Mouse (Mus musculus): ENCODE data around the gene Nars2. TPM values are rescaled to one million over a fixed set of nuclear protein-coding genes. Genes with fewer than 3 reads are reported as not detected.
"Not testable (repeated sequence)": the region's sequence is repeated elsewhere in the genome, so short reads cannot be mapped to it uniquely, and the experiment has no call there.

The Nars2 gene
- polyA plus RNA-seq, 1 experiment from 2014 or later, result 28.2 TPM

DNA sequence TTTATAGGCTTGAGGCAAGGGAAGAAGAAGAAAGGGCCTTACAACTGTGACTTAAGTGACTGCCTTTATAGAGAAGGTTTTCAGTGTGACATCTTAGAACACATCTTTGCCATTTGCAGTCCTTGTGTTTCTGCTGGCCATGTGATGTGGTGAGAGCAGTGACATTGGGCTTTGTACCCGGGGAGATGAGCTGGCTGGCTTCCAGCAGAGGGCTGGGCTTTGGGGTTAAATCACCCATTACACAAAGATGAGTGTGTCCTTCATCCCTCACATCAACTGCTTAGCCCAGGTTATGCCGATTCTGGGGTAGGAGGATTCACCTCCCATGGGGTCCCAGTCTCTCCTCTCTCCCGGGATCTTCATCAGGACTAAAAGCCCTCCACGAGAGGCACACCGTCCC lies 41.4 kb upstream of the Nars2 start:
- Histone ChIP-seq H3K4me3 (ENCODE audit: low read depth, low read length) (no peak overlapping the region), H3K4me1 (replicated peaks; ENCODE audit: control insufficient read depth, insufficient read depth, low read length) (no peaks in the 10 kb centered on the region; the same call in none of the 2 replicates), H3K9ac (ENCODE audit: low read length) (no peak overlapping the region), H3K36me3 (ENCODE audit: control insufficient read depth, insufficient read depth, low read length) (no peaks in the 10 kb centered on the region), H3K4me2 (ENCODE audit: low read depth, low read length, severe bottlenecking) (no peak overlapping the region), H3K27ac (ENCODE audit: low read depth, low read length) (no peak overlapping the region), H3K9me3 (ENCODE audit: control insufficient read depth, low read length) (no peaks in the 10 kb centered on the region), H3K27me3 (ENCODE audit: control insufficient read depth, insufficient read depth, low read length) (no peaks in the 10 kb centered on the region; the same call in 1 of the 2 replicates)
- ATAC-seq (replicated peaks; ENCODE audit: low FRiP score) (no peak), DNase-seq (ENCODE audit: low spot score) (peak; percentile 48)
- 79% methylated on average over 5 of the region's 5 CpGs for WGBS

- no peak overlapping the region for H3K4me2 ChIP-seq (ENCODE audit: low read depth, low read length, severe bottlenecking)
- ATAC-seq (replicated peaks; ENCODE audit: low FRiP score) (no peak), DNase-seq (ENCODE audit: low spot score) (peak; percentile 33)
- no peaks in the 10 kb centered on the region for H3K9me3 ChIP-seq (ENCODE audit: control insufficient read depth, low read length)
- no peak overlapping the region for H3K27ac ChIP-seq (ENCODE audit: low read depth, low read length)
- H3K27me3 ChIP-seq (ENCODE audit: control insufficient read depth, insufficient read depth, low read length), result no peaks in the 10 kb centered on the region; the same call in 1 of the 2 replicates
- H3K9ac ChIP-seq (ENCODE audit: low read length), result no peak overlapping the region
- no peaks in the 10 kb centered on the region; the same call in 1 of the 2 replicates for H3K4me1 ChIP-seq (replicated peaks; ENCODE audit: control insufficient read depth, insufficient read depth, low read length)
- 74% methylated on average over 12 of the region's 12 CpGs for WGBS
- no peak overlapping the region for H3K4me3 ChIP-seq (ENCODE audit: low read depth, low read length)
- no peaks in the 10 kb centered on the region for H3K36me3 ChIP-seq (ENCODE audit: control insufficient read depth, insufficient read depth, low read length)
Measured at GRCm38 (mm10) chr7:96910310-96910960, 40.9 kb upstream of the Nars2 start.

DNA sequence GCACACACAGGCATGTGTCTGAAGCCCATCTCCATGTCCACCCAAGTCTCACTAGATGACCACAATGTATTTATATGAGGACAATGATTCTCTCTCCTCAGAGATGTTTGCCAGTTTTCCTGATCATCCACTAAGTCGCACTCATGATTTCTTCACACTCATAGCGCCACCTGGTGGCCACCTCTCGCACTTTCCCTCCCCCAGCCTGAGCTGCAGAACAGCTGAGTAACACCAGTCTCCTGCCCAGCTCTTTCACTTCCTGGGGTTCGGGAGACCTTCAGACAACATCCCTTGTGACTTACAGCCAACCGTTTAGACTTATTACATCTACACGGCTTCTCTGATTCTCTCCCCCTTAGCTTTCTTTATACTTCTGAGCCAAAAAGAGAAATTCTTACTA lies 37.3 kb upstream of the Nars2 start:
- H3K4me1 ChIP-seq (replicated peaks; ENCODE audit: control insufficient read depth, insufficient read depth, low read length), result no peaks in the 10 kb centered on the region
- no peaks in the 10 kb centered on the region for H3K9me3 ChIP-seq (ENCODE audit: control insufficient read depth, low read length)

GRCm38 (mm10) chr7:96915452-96916105 lies 35.7 kb upstream of the Nars2 start:
- Histone ChIP-seq H3K4me1 (replicated peaks; ENCODE audit: control insufficient read depth, insufficient read depth, low read length) (peaks cover 2% of the 10 kb centered on the region; the same call in 1 of the 2 replicates), H3K36me3 (ENCODE audit: control insufficient read depth, insufficient read depth, low read length) (no peaks in the 10 kb centered on the region), H3K4me3 (ENCODE audit: low read depth, low read length) (no peak overlapping the region), H3K27ac (ENCODE audit: low read depth, low read length) (no peak overlapping the region), H3K27me3 (ENCODE audit: control insufficient read depth, insufficient read depth, low read length) (no peaks in the 10 kb centered on the region; the same call in 1 of the 2 replicates), H3K9me3 (ENCODE audit: control insufficient read depth, low read length) (no peaks in the 10 kb centered on the region), H3K4me2 (ENCODE audit: low read depth, low read length, severe bottlenecking) (no peak overlapping the region), H3K9ac (ENCODE audit: low read length) (no peak overlapping the region)
- DNase-seq (ENCODE audit: low spot score) (peak; percentile 68), ATAC-seq (replicated peaks; ENCODE audit: low FRiP score) (peak; percentile 49)
- WGBS, result 0% methylated on average over 2 of the region's 2 CpGs

More for the DNA sequence above, 37.3 kb upstream of the Nars2 start:
- no peak overlapping the region for H3K27ac ChIP-seq (ENCODE audit: low read depth, low read length)
- no peak overlapping the region for H3K9ac ChIP-seq (ENCODE audit: low read length)
- H3K36me3 ChIP-seq (ENCODE audit: control insufficient read depth, insufficient read depth, low read length), result no peaks in the 10 kb centered on the region
- ATAC-seq (replicated peaks; ENCODE audit: low FRiP score), result peak; percentile 44
- H3K4me3 ChIP-seq (ENCODE audit: low read depth, low read length), result no peak overlapping the region
- WGBS, result 16% methylated on average over 6 of the region's 6 CpGs
- peak; percentile 92 for DNase-seq (ENCODE audit: low spot score)
- no peaks in the 10 kb centered on the region; the same call in 1 of the 2 replicates for H3K27me3 ChIP-seq (ENCODE audit: control insufficient read depth, insufficient read depth, low read length)
- no peak overlapping the region for H3K4me2 ChIP-seq (ENCODE audit: low read depth, low read length, severe bottlenecking)

- no peak overlapping the region for H3K27ac ChIP-seq (ENCODE audit: low read depth, low read length)
- peaks cover 2% of the 10 kb centered on the region; the same call in 1 of the 2 replicates for H3K4me1 ChIP-seq (replicated peaks; ENCODE audit: control insufficient read depth, insufficient read depth, low read length)
- H3K27me3 ChIP-seq (ENCODE audit: control insufficient read depth, insufficient read depth, low read length), result no peaks in the 10 kb centered on the region
- DNase-seq (ENCODE audit: low spot score), result no peak
- no peak overlapping the region for H3K4me2 ChIP-seq (ENCODE audit: low read depth, low read length, severe bottlenecking)
- peak; percentile 75 for ATAC-seq (replicated peaks; ENCODE audit: low FRiP score)
- no peaks in the 10 kb centered on the region for H3K36me3 ChIP-seq (ENCODE audit: control insufficient read depth, insufficient read depth, low read length)
- no peak overlapping the region for H3K4me3 ChIP-seq (ENCODE audit: low read depth, low read length)
- WGBS, result 67% methylated on average over 7 of the region's 7 CpGs
- no peaks in the 10 kb centered on the region for H3K9me3 ChIP-seq (ENCODE audit: control insufficient read depth, low read length)
- no peak overlapping the region for H3K9ac ChIP-seq (ENCODE audit: low read length)
Measured at GRCm38 (mm10) chr7:96920447-96921095, 30.7 kb upstream of the Nars2 start.

DNA sequence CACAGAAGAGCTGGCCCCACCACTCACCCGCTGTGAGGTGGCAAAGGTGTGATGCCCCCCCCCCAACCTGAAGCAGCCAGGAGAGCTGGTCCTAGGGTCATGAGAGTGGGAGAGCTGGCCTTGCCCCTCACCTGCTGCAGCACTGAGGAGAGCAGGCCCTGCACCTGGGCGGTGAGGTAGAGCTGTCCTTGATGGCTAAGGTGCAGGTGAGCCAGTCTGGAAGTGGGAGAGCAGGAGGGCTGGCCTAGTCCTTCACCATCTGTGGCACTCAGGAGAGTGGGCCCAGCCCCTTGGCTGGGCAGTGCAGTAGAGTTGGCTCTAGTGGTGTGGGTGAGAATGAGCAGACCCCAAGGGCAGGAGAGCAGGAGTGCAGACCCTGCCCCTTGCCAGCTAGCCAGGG lies 28.4 kb upstream of the Nars2 start:
- H3K9me3 ChIP-seq (ENCODE audit: control insufficient read depth, low read length), result no peaks in the 10 kb centered on the region
- no peak overlapping the region for H3K27ac ChIP-seq (ENCODE audit: low read depth, low read length)
- H3K36me3 ChIP-seq (ENCODE audit: control insufficient read depth, insufficient read depth, low read length), result no peaks in the 10 kb centered on the region
- H3K27me3 ChIP-seq (ENCODE audit: control insufficient read depth, insufficient read depth, low read length), result no peaks in the 10 kb centered on the region
- WGBS, result 91% methylated on average over 2 of the region's 2 CpGs
- H3K4me3 ChIP-seq (ENCODE audit: low read depth, low read length), result no peak overlapping the region
- peak; percentile 55; the same call in 1 of the 2 replicates for ATAC-seq (replicated peaks; ENCODE audit: low FRiP score)
- DNase-seq (ENCODE audit: low spot score), result no peak
- no peak overlapping the region for H3K9ac ChIP-seq (ENCODE audit: low read length)
- H3K4me2 ChIP-seq (ENCODE audit: low read depth, low read length, severe bottlenecking), result no peak overlapping the region
- peaks cover 2% of the 10 kb centered on the region; the same call in 1 of the 2 replicates for H3K4me1 ChIP-seq (replicated peaks; ENCODE audit: control insufficient read depth, insufficient read depth, low read length)

GRCm38 (mm10) chr7:96943715-96944377 lies 7.5 kb upstream of the Nars2 start:
- ATAC-seq (replicated peaks; ENCODE audit: low FRiP score), result peak; percentile 69
- H3K9me3 ChIP-seq (ENCODE audit: control insufficient read depth, low read length), result no peaks in the 10 kb centered on the region
- no peak overlapping the region for H3K4me2 ChIP-seq (ENCODE audit: low read depth, low read length, severe bottlenecking)
- no peak for DNase-seq (ENCODE audit: low spot score)
- WGBS, result 18% methylated on average over 5 of the region's 5 CpGs
- H3K27ac ChIP-seq (ENCODE audit: low read depth, low read length), result peak overlapping the region; percentile 20; the same call in 1 of the 2 replicates
- no peaks in the 10 kb centered on the region for H3K36me3 ChIP-seq (ENCODE audit: control insufficient read depth, insufficient read depth, low read length)
- H3K9ac ChIP-seq (ENCODE audit: low read length), result no peak overlapping the region
- 0 out of 2 replicates have a peak, but pooled peaks cover 3% of the 10 kb centered on the region for H3K4me1 ChIP-seq (replicated peaks; ENCODE audit: control insufficient read depth, insufficient read depth, low read length)
- no peak overlapping the region for H3K4me3 ChIP-seq (ENCODE audit: low read depth, low read length)
- H3K27me3 ChIP-seq (ENCODE audit: control insufficient read depth, insufficient read depth, low read length), result no peaks in the 10 kb centered on the region

GRCm38 (mm10) chr7:96946501-96946900 lies 4.8 kb upstream of the Nars2 start:
- H3K9me3 ChIP-seq (ENCODE audit: control insufficient read depth, low read length); H3K4me3 ChIP-seq (ENCODE audit: low read depth, low read length); DNase-seq (ENCODE audit: low spot score); H3K36me3 ChIP-seq (ENCODE audit: control insufficient read depth, insufficient read depth, low read length); H3K4me2 ChIP-seq (ENCODE audit: low read depth, low read length, severe bottlenecking); ATAC-seq (replicated peaks; ENCODE audit: low FRiP score); H3K4me1 ChIP-seq (replicated peaks; ENCODE audit: control insufficient read depth, insufficient read depth, low read length); H3K27me3 ChIP-seq (ENCODE audit: control insufficient read depth, insufficient read depth, low read length); H3K27ac ChIP-seq (ENCODE audit: low read depth, low read length); H3K9ac ChIP-seq (ENCODE audit: low read length): not testable (repeated sequence)
- WGBS, result 91% methylated on average over 8 of the region's 8 CpGs

Data from forebrain, embryonic 11.5 days (tissue).